Mouse (Mus musculus): Measurements from ENCODE around the gene Neu1. TPM values are rescaled to one million over a fixed set of nuclear protein-coding genes. Genes with fewer than 3 reads are reported as not detected.

The Neu1 gene
- polyA plus RNA-seq, 1 experiment = 68.8 TPM

GRCm38 (mm10) chr17:34949553-34949969 lies 18.5 kb downstream of the Neu1 start:
- WGBS = 55% methylated on average over 4 of the region's 4 CpGs
- Histone ChIP-seq H3K27ac (ENCODE audit: insufficient read depth, low read depth, low read length) (peak overlapping the region; percentile 92), H3K4me1 (ENCODE audit: control insufficient read depth, insufficient read depth, insufficient read length, low read length) (peaks cover 17% of the 10 kb centered on the region; the same call in 1 of the 2 replicates), H3K4me3 (ENCODE audit: low read depth, low read length) (no peak overlapping the region), H3K36me3 (ENCODE audit: control insufficient read depth, insufficient read depth, low read length) (peaks cover 6% of the 10 kb centered on the region), H3K27me3 (ENCODE audit: control insufficient read depth, insufficient read depth, low read length) (no peaks in the 10 kb centered on the region)
- TF ChIP-seq CTCF (IDR thresholded peaks at IDR 0.05; ENCODE audit: extremely low read depth, insufficient read length, insufficient replicate concordance, low read depth, low read length) (no peak), POLR2A (IDR thresholded peaks at IDR 0.05; ENCODE audit: low read depth, low read length) (no peak)

GRCm38 (mm10) chr17:34950514-34951455 lies 19.7 kb downstream of the Neu1 start:
- H3K36me3 ChIP-seq (ENCODE audit: control insufficient read depth, insufficient read depth, low read length) = peaks cover 6% of the 10 kb centered on the region
- no peaks in the 10 kb centered on the region for H3K27me3 ChIP-seq (ENCODE audit: control insufficient read depth, insufficient read depth, low read length)
- WGBS = 12% methylated on average over 10 of the region's 10 CpGs
- H3K4me1 ChIP-seq (ENCODE audit: control insufficient read depth, insufficient read depth, insufficient read length, low read length) = peaks cover 13% of the 10 kb centered on the region; the same call in 1 of the 2 replicates
- peak overlapping the region; percentile 92 for H3K27ac ChIP-seq (ENCODE audit: insufficient read depth, low read depth, low read length)
- H3K4me3 ChIP-seq (ENCODE audit: low read depth, low read length) = no peak overlapping the region; the same call in 1 of the 2 replicates
- TF ChIP-seq POLR2A (IDR thresholded peaks at IDR 0.05; ENCODE audit: low read depth, low read length) (no peak), CTCF (IDR thresholded peaks at IDR 0.05; ENCODE audit: extremely low read depth, insufficient read length, insufficient replicate concordance, low read depth, low read length) (no peak)

GRCm38 (mm10) chr17:34951636-34952377 lies 20.8 kb downstream of the Neu1 start:
- peak overlapping the region; percentile 92 for H3K27ac ChIP-seq (ENCODE audit: insufficient read depth, low read depth, low read length)
- H3K4me3 ChIP-seq (ENCODE audit: low read depth, low read length) = peak overlapping the region; percentile 82
- TF ChIP-seq POLR2A (IDR thresholded peaks at IDR 0.05; ENCODE audit: low read depth, low read length) (no peak), CTCF (IDR thresholded peaks at IDR 0.05; ENCODE audit: extremely low read depth, insufficient read length, insufficient replicate concordance, low read depth, low read length) (no peak)
- peaks cover 8% of the 10 kb centered on the region; the same call in 1 of the 2 replicates for H3K4me1 ChIP-seq (ENCODE audit: control insufficient read depth, insufficient read depth, insufficient read length, low read length)
- H3K36me3 ChIP-seq (ENCODE audit: control insufficient read depth, insufficient read depth, low read length) = peaks cover 6% of the 10 kb centered on the region
- under 1% methylated on average over 29 of the region's 29 CpGs for WGBS
- H3K27me3 ChIP-seq (ENCODE audit: control insufficient read depth, insufficient read depth, low read length) = no peaks in the 10 kb centered on the region

- Histone ChIP-seq H3K27ac (ENCODE audit: insufficient read depth, low read depth, low read length) (peak overlapping the region; percentile 92), H3K4me3 (ENCODE audit: low read depth, low read length) (peak overlapping the region; percentile 82), H3K4me1 (ENCODE audit: control insufficient read depth, insufficient read depth, insufficient read length, low read length) (peaks cover 9% of the 10 kb centered on the region; the same call in 1 of the 2 replicates), H3K36me3 (ENCODE audit: control insufficient read depth, insufficient read depth, low read length) (peaks cover 6% of the 10 kb centered on the region), H3K27me3 (ENCODE audit: control insufficient read depth, insufficient read depth, low read length) (no peaks in the 10 kb centered on the region)
- TF ChIP-seq POLR2A (IDR thresholded peaks at IDR 0.05; ENCODE audit: low read depth, low read length) = peak; percentile 94
- TF ChIP-seq CTCF (IDR thresholded peaks at IDR 0.05; ENCODE audit: extremely low read depth, insufficient read length, insufficient replicate concordance, low read depth, low read length) = peak; percentile 32; the same call in 1 of the 2 replicates
- under 1% methylated on average over 23 of the region's 23 CpGs for WGBS
These were observed 21.5 kb downstream of the Neu1 start for GRCm38 (mm10) chr17:34952378-34953040.

GRCm38 (mm10) chr17:34953258-34953657 lies 22.2 kb downstream of the Neu1 start:
- Histone ChIP-seq H3K27me3 (ENCODE audit: control insufficient read depth, insufficient read depth, low read length) (no peaks in the 10 kb centered on the region), H3K4me1 (ENCODE audit: control insufficient read depth, insufficient read depth, insufficient read length, low read length) (peaks cover 9% of the 10 kb centered on the region; the same call in 1 of the 2 replicates), H3K27ac (ENCODE audit: insufficient read depth, low read depth, low read length) (no peak overlapping the region), H3K36me3 (ENCODE audit: control insufficient read depth, insufficient read depth, low read length) (peaks cover 6% of the 10 kb centered on the region), H3K4me3 (ENCODE audit: low read depth, low read length) (no peak overlapping the region)
- WGBS = 79% methylated on average over 3 of the region's 3 CpGs
- TF ChIP-seq POLR2A (IDR thresholded peaks at IDR 0.05; ENCODE audit: low read depth, low read length) = no peak
- TF ChIP-seq CTCF (IDR thresholded peaks at IDR 0.05; ENCODE audit: extremely low read depth, insufficient read length, insufficient replicate concordance, low read depth, low read length) = no peak

GRCm38 (mm10) chr17:34953904-34954303 lies 22.9 kb downstream of the Neu1 start:
- H3K4me1 ChIP-seq (ENCODE audit: control insufficient read depth, insufficient read depth, insufficient read length, low read length) = peaks cover 9% of the 10 kb centered on the region; the same call in 1 of the 2 replicates
- no peaks in the 10 kb centered on the region for H3K27me3 ChIP-seq (ENCODE audit: control insufficient read depth, insufficient read depth, low read length)
- 87% methylated on average over 4 of the region's 4 CpGs for WGBS
- H3K36me3 ChIP-seq (ENCODE audit: control insufficient read depth, insufficient read depth, low read length) = peaks cover 6% of the 10 kb centered on the region
- TF ChIP-seq CTCF (IDR thresholded peaks at IDR 0.05; ENCODE audit: extremely low read depth, insufficient read length, insufficient replicate concordance, low read depth, low read length) (no peak), POLR2A (IDR thresholded peaks at IDR 0.05; ENCODE audit: low read depth, low read length) (no peak)
- H3K4me3 ChIP-seq (ENCODE audit: low read depth, low read length) = no peak overlapping the region
- H3K27ac ChIP-seq (ENCODE audit: insufficient read depth, low read depth, low read length) = no peak overlapping the region

Data from small intestine, adult 2 months (tissue).